Mouse (Mus musculus) heart, adult 2 months (tissue): ENCODE measurements at regions not wholly inside any gene's neighbourhood (a gene's known extent, or its start where the extent isn't known, plus 50 kb on each side); places are given as distances from the start of the nearest gene placed in this dataset.

Experiments used
- CTCF ChIP-seq: fragments of 200-600 bp; IDR thresholded peaks from 2 replicates; pipeline ENCODE4 v1.8.1; 2022; ENCODE audit warnings: antibody characterized with exemption, mild to moderate bottlenecking, moderate library complexity
- POLR2A ChIP-seq: fragments of 200-500 bp; IDR thresholded peaks from 2 replicates; pipeline ENCODE4 v1.6.1; 2011; ENCODE audit warnings: mild to moderate bottlenecking, low read depth, low read length, control low read depth; ENCODE audit not compliant: insufficient read depth

GRCm38 (mm10) chr3:110349446-110349845 lies 98.6 kb upstream of the Prmt6 start:
- TF ChIP-seq CTCF (no peak), POLR2A (no peak)
